ENCODE assay signal across 15 mouse cellular contexts in the genomic region with DNA sequence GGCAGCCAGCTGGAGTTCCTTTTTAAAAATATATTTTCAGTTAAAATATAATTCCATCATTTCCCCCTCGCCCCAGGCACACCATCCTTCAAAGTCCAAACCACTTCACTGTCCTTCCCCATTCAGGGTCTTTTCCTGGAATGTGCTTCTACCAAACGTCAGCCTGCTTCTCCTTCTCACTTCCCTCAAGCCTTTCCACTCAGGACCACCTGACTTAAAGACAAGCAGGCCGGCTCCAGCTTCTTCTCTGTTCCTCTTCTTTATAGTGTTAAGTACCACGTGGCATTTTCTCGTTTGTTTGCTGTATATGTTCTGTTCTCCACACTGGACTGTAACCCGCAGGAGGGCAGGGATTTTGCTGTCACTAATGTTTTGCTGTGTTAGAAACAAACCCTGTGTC. TPM values are rescaled to one million over a fixed set of nuclear protein-coding genes. Genes with fewer than 3 reads are reported as not detected.
DNase-seq lines count a peak whose midpoint lies in the region; ATAC-seq lines count a peak whose summit lies in the region.
"Had no signal": no experiment of that assay in that cellular context is flagged by ENCODE, and none has a peak within 500 bp of the region (broad histone marks: within the 10 kb centered on the region; RNA-seq: fewer than 3 reads in every experiment).

No protein-coding gene starts in this region.

- H3K36me3 ChIP-seq in limb, embryonic 10.5 days: no peaks in the 10 kb centered on the region
- H3K36me3 ChIP-seq: heart, embryonic 13.5 days; kidney, embryonic 15.5 days; limb, embryonic 12.5 days; liver, embryonic 13.5 days had no signal

- no peak overlapping the region for H3K4me3 ChIP-seq in limb, embryonic 10.5 days
- H3K4me3 ChIP-seq: heart, embryonic 13.5 days; limb, embryonic 12.5 days had no signal

- H3K9me3 ChIP-seq in limb, embryonic 10.5 days (replicated peaks): no peaks in the 10 kb centered on the region
- H3K9me3 ChIP-seq: heart, embryonic 13.5 days; kidney, embryonic 15.5 days; limb, embryonic 12.5 days; liver, embryonic 13.5 days had no signal

- WGBS in limb, embryonic 10.5 days: 75% methylated on average over 6 of the region's 6 CpGs

- no peak overlapping the region for H3K27ac ChIP-seq in limb, embryonic 10.5 days
- H3K27ac ChIP-seq: heart, embryonic 13.5 days; kidney, embryonic 15.5 days; limb, embryonic 12.5 days; liver, embryonic 13.5 days had no signal

- no peaks in the 10 kb centered on the region for H3K27me3 ChIP-seq in limb, embryonic 10.5 days (ENCODE audit: low read depth, poor library complexity, severe bottlenecking)
- H3K27me3 ChIP-seq: heart, embryonic 13.5 days; kidney, embryonic 15.5 days; limb, embryonic 12.5 days; liver, embryonic 13.5 days had no signal

- ATAC-seq in megakaryocyte progenitor cell, adult 5-6 weeks (replicated peaks; ENCODE audit: poor library complexity): peak; percentile 33
- no peak for ATAC-seq in CD4-positive, CD25-positive, alpha-beta regulatory T cell, adult 4 months

- peak; percentile 24 to 29 for DNase-seq in lung, adult 18-20 months
- no peak for DNase-seq in lung, postnatal 10 days
- peak; percentile 59 to 61 for DNase-seq in B cell, adult 2 months
- DNase-seq in MEL-GATA-1-ER (ENCODE audit: extremely low read depth, low read depth): peak; percentile 54
- no peak for DNase-seq in limb, embryonic 10.5 days (ENCODE audit: low spot score)
- no peak for DNase-seq in gastrocnemius, postnatal 4 days (ENCODE audit: low spot score in 2 of 2)
- DNase-seq: adrenal gland, postnatal 25 days; cerebellum, adult 8-10 months; gastrocnemius, postnatal 10 days; liver, embryonic 13.5 days had no signal

- H3K4me1 ChIP-seq in limb, embryonic 10.5 days: peaks cover 11% of the 10 kb centered on the region

RNA-seq across cellular contexts. Expression of gene Arl8b, which starts 1.0 kb away (rescaled TPM):
- 224 and 271 TPM in 2 replicates for total RNA-seq in megakaryocyte progenitor cell, adult 5-6 weeks (2015)
- 71.1 and 83.9 TPM in 2 replicates for total RNA-seq in megakaryocyte progenitor cell, adult 5-6 weeks (2017)
- polyA plus RNA-seq in CD4-positive, CD25-positive, alpha-beta regulatory T cell, adult 4 months (2017; shearing (Covaris generic)): 10 to 100 TPM; 36.0 to 36.2 TPM
- polyA plus RNA-seq in limb, embryonic 10.5 days (2016; fragmentation: Nextera tagmentation; extraction: Ambion mirVana): 55.1 and 64.3 TPM in 2 replicates
- total RNA-seq in gastrocnemius, postnatal 4 days (2021): 10 to 100 TPM; 65.0 to 68.3 TPM

RNA-seq across cellular contexts. Expression of gene Edem1, which starts 46.6 kb away (rescaled TPM):
- 91.7 and 103 TPM in 2 replicates for total RNA-seq in megakaryocyte progenitor cell, adult 5-6 weeks (2015)
- total RNA-seq in megakaryocyte progenitor cell, adult 5-6 weeks (2017): 55.6 and 63.2 TPM in 2 replicates
- 10 to 100 TPM; 37.2 to 45.8 TPM for polyA plus RNA-seq in CD4-positive, CD25-positive, alpha-beta regulatory T cell, adult 4 months (2017; shearing (Covaris generic))
- polyA plus RNA-seq in limb, embryonic 10.5 days (2016; fragmentation: Nextera tagmentation; extraction: Ambion mirVana): 19.7 and 21.5 TPM in 2 replicates
- 10 to 100 TPM; 24.3 to 27.1 TPM for total RNA-seq in gastrocnemius, postnatal 4 days (2021)

Comparison
In these comparisons a context has a peak if more than half of its experiments do, and no peak if none do; other contexts are left out.
1. DNase-seq: peak in lung, adult 18-20 months (2 of 2), B cell, adult 2 months (2 of 2) and MEL-GATA-1-ER (single experiment); none in lung, postnatal 10 days (single experiment), limb, embryonic 10.5 days (single experiment) and gastrocnemius, postnatal 4 days (0 of 2).